Mouse (Mus musculus): ENCODE measurements around the gene Trp53i11.

Gene Trp53i11

GRCm38 (mm10) chr2:93199531-93199974 is 12.2 kb downstream of the Trp53i11 start:
- peak; percentile 54 for DNase-seq (ENCODE audit: low read depth)

- no peak for DNase-seq (ENCODE audit: low read depth)
Observed at GRCm38 (mm10) chr2:93200681-93201340, 13.5 kb downstream of the Trp53i11 start.

DNA sequence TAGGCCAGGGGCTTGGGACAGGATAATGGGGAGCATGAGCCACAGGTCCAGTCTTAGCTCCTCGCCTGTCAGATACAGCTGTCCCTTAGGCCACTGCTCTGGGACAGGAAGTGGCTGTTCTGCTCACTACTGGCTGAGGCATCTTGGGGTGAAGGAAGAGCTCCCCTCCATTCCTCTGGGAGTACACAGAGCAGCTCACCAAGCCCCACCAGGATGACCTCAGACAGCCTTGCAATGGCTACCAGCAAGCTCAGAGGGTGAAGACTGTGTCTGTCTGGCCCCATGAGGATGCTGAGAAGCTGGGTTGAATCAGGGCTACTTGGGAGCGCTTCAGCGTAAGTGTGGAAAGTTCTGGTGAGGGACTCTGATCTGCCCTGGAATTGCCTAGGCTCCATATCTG is 14.6 kb downstream of the Trp53i11 start:
- no peak for DNase-seq (ENCODE audit: low read depth)

- DNase-seq (ENCODE audit: low read depth) = no peak
Observed at GRCm38 (mm10) chr2:93202782-93203181, 15.4 kb downstream of the Trp53i11 start.

GRCm38 (mm10) chr2:93203682-93204081 is 16.3 kb downstream of the Trp53i11 start:
- DNase-seq (ENCODE audit: low read depth) = no peak

DNA sequence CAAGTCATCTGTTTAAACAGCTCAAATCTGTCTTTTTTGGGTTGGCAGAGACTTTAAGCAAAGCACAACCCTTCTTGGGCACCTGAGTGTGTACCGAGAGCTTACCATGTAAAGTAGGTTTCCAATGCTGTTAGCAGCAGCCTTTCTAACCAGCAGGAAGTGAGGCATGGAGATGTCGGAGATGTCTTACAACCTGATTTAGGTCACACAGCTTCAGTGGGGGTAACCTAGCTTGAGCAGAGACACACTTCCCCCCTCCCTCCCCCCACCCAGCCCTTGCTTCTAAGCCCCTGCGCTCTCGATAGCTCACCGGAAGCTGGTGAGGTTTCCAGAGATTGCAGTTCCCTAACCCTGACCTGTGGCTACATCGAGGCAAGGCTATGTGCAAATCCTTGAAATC is 17.2 kb downstream of the Trp53i11 start:
- no peak for DNase-seq (ENCODE audit: low read depth)

DNA sequence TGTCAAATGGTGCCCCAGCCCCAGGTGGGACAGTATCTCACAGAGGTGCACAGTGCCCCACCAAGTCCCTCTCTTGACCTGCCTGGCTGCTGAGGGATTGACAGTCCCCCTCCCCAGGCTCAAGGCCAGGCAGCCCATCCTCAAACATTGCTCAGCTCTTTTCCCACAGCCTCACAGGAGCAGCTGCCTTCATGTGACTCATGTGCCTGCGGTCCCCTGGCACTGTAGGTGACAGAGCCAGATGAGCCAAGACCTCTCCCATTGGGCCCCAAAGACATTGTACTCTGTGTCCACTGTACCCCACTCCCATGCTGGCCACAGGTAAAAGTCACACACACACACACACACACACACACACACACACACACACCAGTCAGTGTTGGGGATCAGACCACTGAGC is 18.8 kb downstream of the Trp53i11 start:
- DNase-seq (ENCODE audit: low read depth) = no peak

GRCm38 (mm10) chr2:93212386-93212785 is 25.0 kb downstream of the Trp53i11 start:
- DNase-seq (ENCODE audit: low read depth) = no peak

DNA sequence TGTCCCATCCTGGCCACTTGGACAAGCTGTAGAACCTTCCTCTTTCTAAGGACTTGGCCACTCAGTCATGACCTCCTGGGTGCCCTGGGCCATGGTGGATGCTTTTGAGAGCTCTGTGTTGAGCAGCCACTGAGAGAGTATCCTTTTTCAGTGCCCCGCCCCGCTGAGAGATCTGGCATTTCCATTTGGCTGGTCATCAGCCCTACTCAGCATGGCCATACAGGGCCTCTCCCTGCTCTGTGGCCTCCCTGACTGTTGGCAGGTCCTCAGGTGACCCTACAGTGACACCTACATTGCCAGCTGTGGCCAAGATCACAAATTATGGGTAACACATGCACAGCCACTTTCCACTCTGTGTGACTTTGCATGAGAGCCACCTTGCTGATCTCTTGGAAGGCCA is 25.5 kb downstream of the Trp53i11 start:
- no peak for DNase-seq (ENCODE audit: low read depth)

GRCm38 (mm10) chr2:93214192-93214591 is 26.8 kb downstream of the Trp53i11 start:
- no peak for DNase-seq (ENCODE audit: low read depth)

GRCm38 (mm10) chr2:93215790-93216189 is 28.4 kb downstream of the Trp53i11 start:
- DNase-seq (ENCODE audit: low read depth) = no peak

- peak; percentile 60 for DNase-seq (ENCODE audit: low read depth)
Observed at GRCm38 (mm10) chr2:93217015-93217414, 29.7 kb downstream of the Trp53i11 start.

- no peak for DNase-seq (ENCODE audit: low read depth)
Observed at GRCm38 (mm10) chr2:93218353-93218990, 31.1 kb downstream of the Trp53i11 start.

DNA sequence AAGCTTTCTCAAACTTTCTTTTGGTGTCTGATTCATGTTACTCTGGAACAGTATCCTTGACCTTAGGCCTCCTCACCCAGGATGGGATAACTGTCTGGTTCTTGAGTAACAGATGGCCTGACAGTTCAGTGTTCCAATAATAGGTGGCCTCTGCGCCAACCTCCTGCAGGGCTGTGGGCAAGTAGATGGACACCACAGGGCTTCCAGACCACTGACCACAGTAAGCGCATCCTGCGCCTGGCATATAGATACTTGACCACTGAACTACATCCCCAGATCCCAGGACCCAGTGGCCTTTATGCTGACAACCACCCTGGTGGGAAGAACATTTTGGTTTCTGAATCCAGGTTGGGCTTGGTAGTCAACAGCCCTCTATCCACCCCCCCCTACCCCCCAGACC is 32.2 kb downstream of the Trp53i11 start:
- no peak for DNase-seq (ENCODE audit: low read depth)

DNA sequence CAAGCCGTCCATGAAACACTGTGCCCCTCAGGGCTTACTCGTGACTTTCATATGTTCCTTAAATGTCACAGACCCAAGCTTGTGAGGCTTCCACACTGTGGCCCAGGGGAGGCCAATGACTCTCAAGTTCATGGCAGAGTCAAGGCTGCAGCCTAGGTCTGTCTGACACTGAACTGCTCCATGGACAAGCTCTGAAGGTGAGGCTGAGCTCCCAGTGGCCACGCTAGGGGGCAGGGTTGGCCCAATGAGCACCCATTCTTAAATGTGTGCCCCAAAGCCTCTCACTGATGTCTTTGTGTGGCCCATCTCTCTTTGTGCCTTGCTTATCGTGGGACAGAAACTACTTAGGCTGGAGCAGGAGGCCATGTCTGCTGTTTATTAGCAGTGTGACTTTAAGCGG is 33.1 kb downstream of the Trp53i11 start:
- DNase-seq (ENCODE audit: low read depth) = no peak

DNA sequence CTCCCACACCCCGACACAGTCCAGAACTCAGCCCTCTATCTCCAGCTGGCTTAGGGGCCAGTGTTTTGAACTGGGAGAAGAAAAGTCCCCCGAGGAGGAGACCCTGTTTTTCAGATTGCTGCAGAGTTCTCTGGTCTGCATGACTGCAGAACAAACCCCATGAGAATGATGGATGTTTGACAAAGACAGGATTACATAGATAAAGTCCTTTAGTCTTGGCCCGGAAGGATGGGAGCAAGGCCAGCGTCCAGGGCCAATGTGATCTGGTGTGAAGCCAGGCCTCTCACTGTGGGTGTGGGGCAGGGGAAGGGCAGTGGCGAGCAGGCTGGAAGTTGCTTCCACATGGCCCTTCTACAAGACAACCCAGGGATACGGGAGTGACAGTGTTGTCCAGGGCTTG is 36.1 kb downstream of the Trp53i11 start:
- no peak for DNase-seq (ENCODE audit: low read depth)

GRCm38 (mm10) chr2:93226606-93227595 is 39.6 kb downstream of the Trp53i11 start:
- peak; percentile 40 for DNase-seq (ENCODE audit: low read depth)

DNA sequence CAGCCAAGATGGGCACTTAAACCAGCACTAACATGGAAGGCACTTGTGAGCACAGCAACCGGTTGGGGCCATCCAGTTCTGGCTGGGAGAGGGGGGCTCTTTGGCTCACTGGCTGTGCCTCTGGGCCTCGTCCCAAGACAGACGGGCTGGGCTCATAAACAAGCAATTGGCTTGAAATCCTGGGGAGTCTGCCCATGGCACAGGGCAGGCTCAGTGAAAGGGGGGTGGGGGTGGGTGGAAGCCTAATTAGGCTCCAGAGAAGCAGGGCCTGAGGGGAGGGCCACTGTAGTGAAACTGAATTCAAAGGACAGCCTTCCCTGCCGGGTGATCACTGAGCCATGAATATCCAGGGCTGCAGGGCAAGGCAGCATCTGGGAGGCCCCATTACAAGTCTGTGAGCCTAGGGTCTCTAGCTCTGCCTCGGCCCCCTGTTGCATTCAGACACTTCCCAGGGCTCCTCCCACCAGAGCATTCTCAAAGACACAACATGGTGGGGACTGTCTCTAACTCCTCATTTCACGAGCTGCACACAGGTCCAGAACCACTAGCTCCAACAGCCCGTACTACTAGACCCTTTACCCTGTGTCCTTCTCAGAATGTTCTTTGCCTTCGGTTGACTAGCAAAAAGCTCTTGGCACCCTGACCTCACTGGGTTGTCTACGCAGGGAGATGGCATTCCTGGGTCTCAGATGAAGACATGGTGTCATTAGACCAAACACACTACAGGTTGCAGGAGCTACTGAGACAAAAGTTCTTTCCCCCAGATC is 40.5 kb downstream of the Trp53i11 start:
- no peak for DNase-seq (ENCODE audit: low read depth)

- DNase-seq (ENCODE audit: low read depth) = no peak
Observed at GRCm38 (mm10) chr2:93228480-93228824, 41.1 kb downstream of the Trp53i11 start.

GRCm38 (mm10) chr2:93232141-93232540 is 44.8 kb downstream of the Trp53i11 start:
- DNase-seq (ENCODE audit: low read depth) = no peak

DNA sequence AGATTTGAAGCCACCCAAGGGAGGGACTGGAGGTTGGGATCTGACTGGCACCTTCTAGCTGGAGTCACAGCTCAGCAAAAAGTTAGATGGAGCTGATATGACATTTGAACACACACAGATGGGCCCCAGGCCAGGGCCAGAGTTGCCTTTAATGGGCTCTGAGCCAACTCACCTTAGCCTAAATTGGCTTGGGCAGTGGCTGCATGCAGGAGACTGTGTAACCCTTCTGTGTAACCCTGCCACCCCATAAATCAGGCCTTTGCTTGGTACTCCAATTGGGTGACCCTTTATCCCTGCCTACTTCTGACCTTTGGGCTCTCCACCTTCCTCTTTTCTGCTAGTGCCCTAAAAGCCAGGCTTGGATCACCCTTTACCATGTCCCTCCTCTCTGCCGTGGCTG is 49.7 kb downstream of the Trp53i11 start:
- no peak for DNase-seq (ENCODE audit: low read depth)

DNA sequence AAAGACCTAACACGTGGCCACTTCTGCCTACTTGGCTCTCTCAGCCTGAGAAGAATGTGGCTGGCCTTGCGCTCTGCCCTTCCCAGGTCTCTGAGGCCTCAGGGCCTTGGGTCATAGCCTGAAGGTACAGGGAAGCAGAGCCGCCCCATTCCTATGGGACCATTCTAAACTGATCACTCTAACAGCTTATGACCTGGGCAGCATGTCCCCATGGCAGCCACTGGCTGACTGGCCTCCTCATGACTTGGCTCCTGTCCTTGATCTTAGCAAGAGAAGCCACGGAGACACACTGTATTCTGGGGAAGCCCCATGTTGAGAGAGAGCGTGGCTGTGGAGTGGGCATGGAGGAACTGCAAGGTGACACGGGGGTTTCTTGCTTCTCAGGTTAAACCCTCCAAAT is 51.5 kb downstream of the Trp53i11 start:
- DNase-seq (ENCODE audit: low read depth) = no peak
